Mouse (Mus musculus) granulocyte monocyte progenitor cell, adult 5-6 weeks (primary cell): Measurements from ENCODE around the gene Mdk. TPM values are rescaled to one million over a fixed set of nuclear protein-coding genes. Genes with fewer than 3 reads are reported as not detected.

Source experiments
- ATAC-seq: replicated peaks from 2 replicates; pipeline ENCODE4 v1.8.0; 2016; ENCODE audit warnings: mild to moderate bottlenecking, moderate TSS enrichment, inconsistent platforms; ENCODE audit not compliant: poor library complexity, severe bottlenecking
- total RNA-seq, 2 experiments: library from RNA; stranded (forward) in 1 of 2; stranded (reverse) in 1 of 2; fragments of 200-712, 200-1000 nt in 1 of 2; fragments of >200 nt in 1 of 2; fragmentation: Nextera tagmentation in 1 of 2; gene quantifications; 2 replicates each; pipeline ENCODE4 v1.2.3; 2014 to 2017

The Mdk gene
- total RNA-seq, 2 experiments from 2014 or later = 1.3 TPM; not detected in 1

- peak; percentile 54 for ATAC-seq
Observed at GRCm38 (mm10) chr2:91921181-91921789, 10.8 kb downstream of the Mdk start.

GRCm38 (mm10) chr2:91920130-91920529 lies 12.0 kb downstream of the Mdk start:
- ATAC-seq = no peak

GRCm38 (mm10) chr2:91917096-91917495 lies 15.0 kb downstream of the Mdk start:
- no peak for ATAC-seq

GRCm38 (mm10) chr2:91916346-91916977 lies 15.6 kb downstream of the Mdk start:
- ATAC-seq = no peak

- peak; percentile 37 for ATAC-seq
Observed at GRCm38 (mm10) chr2:91913328-91914110, 18.6 kb downstream of the Mdk start.

DNA sequence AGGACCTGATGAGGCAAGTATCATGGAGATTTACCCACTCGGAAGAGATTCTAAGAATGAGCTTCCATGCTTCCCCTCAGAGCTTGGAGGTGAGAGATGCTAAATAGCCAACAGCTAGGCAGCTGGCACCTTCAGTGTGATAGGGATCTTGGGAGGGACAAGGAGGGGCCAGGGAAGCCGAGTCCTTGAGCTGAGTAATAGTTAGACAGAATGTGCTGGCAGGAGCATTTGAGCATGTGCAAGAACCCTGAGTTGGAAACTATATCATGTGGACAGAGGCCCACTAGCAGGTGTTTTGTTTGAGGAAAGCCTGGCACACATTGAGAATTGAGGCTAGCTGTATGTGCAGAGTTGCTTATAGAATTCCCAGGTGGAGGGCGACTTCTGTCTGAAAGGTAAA lies 19.5 kb downstream of the Mdk start:
- no peak for ATAC-seq

- ATAC-seq = no peak
Observed at GRCm38 (mm10) chr2:91906141-91906540, 26.0 kb downstream of the Mdk start.

DNA sequence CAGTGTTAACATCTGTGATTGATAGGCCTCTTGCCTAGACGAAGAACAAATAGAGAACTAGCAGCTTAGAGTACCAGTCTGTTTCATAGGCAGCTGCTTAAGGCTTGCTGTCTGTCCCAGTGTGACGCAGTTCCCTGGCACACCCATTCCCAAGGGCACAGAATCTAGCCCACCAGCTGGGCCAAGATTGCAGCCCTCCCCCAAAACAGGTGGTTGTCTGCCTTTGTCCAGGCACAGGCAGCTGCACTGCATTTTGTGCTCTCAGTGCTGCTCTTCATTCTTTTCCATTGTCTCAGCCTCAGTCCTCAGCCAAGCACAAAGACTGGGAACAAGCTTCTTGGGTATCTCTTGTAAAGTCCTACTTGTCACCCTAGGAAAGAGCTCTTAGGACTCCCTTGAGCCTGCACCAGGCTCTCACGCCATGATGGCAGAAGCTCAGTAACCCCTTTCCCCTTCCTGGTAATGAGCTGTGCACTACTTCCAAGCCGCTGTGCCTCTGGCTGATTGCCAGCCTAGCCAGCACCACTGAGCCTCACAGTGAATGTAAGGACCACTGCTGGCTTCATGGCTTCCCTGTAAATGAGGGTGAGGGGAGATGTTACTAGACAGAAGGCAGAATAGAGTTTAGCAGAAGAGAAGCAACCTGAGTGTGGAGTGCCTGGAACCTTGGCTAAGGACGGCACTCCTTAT lies 27.3 kb downstream of the Mdk start:
- no peak for ATAC-seq

- ATAC-seq = no peak
Observed at GRCm38 (mm10) chr2:91903171-91903925, 28.7 kb downstream of the Mdk start.

DNA sequence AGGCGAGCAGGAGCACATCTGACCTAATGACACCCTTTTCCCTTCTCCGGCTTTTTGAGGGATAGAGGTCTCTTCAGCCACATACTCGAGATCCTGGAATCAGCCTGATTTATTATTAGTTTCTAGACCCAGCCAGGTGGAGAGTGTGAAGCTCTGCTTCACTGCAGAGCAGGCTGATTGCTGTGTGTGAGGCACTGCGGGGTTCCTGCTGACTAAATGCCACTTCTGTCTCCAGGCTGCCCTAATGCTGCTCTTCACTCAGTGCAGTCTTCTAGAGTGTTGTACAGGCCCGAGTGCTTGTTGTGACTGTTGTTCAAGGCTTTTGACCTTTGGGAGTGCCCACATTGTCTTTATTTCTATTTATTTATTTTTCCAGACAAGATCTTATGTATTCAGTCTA lies 29.8 kb downstream of the Mdk start:
- ATAC-seq = no peak

DNA sequence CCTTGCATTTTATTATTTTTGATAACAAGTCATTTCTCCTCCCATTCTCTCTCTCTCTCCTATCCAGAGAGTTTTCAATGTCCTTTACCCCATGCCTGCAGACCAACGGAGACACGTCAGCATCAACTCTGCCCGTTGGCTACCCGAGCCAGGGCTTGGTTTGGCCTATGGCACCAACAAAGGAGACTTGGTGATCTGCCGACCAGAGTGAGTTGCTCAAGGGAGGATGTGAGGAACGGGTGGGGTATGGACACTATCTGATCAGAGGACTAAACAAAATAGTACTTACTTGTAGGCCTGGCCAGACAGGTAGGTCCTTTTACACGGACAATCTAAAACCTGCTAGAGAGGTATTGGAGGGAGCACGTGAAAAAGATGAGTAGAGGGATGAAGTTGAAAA lies 31.7 kb downstream of the Mdk start:
- no peak for ATAC-seq

- no peak for ATAC-seq
Observed at GRCm38 (mm10) chr2:91899141-91899540, 33.0 kb downstream of the Mdk start.

DNA sequence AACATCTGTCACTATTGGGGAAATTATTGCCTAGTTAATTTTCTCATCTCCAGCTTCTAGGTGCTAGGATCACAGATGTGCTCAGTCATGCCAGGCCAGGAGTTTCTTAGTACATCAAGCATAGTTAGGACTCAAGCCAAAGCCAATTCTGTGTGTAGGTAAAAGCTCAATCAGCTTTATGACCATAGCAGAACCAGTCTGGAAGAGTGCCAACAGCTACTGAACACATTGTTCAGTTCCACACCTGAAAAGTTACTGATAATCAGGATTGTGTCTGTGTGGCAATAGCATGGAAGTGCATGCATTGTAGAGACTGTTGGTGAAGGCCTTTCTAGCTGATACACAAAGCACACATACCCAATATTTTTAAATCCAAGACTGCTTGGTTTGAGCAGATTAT lies 34.1 kb downstream of the Mdk start:
- ATAC-seq = no peak

DNA sequence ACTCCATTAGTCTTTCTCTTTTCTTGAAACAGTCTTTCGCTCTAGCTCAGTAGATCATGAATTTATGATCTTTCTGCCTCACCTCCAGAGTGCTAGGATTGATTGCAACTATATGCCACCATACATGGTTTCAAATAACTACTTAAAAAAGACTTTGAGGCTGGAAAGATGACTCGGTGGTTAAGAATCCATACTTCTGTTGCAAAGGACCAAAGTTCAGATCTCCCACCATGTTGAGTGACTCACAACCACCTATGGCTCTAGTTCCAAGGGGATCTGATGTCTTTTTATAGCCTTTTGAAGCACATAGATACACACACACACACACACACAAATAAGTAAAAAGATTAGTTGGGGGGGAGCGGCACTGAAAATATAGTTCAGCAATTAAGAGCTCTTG lies 36.7 kb downstream of the Mdk start:
- ATAC-seq = no peak

- ATAC-seq = no peak
Observed at GRCm38 (mm10) chr2:91894716-91895115, 37.4 kb downstream of the Mdk start.

GRCm38 (mm10) chr2:91884616-91885015 lies 47.5 kb downstream of the Mdk start:
- no peak for ATAC-seq

- ATAC-seq = no peak
Observed at GRCm38 (mm10) chr2:91883961-91884360, 48.1 kb downstream of the Mdk start.
